Comparison of ENCODE assay signal across 8 mouse cellular contexts in genomic region chr9:70834217-70834616, GRCm38 (mm10).
DNase-seq lines count a peak whose midpoint lies in the region; ATAC-seq lines count a peak whose summit lies in the region.

No protein-coding gene starts in this region.

- no peak overlapping the region for H3K4me3 ChIP-seq in hindbrain, embryonic 16.5 days (ENCODE audit: low read length)
- no peak overlapping the region for H3K4me3 ChIP-seq in hindbrain, embryonic 12.5 days
- no peak overlapping the region for H3K4me3 ChIP-seq in liver, embryonic 11.5 days (ENCODE audit: low read depth, low read length)

- H3K27me3 ChIP-seq in hindbrain, embryonic 16.5 days (replicated peaks; ENCODE audit: control insufficient read depth, insufficient read depth, low read length) = no peaks in the 10 kb centered on the region
- H3K27me3 ChIP-seq in hindbrain, embryonic 12.5 days = no peaks in the 10 kb centered on the region
- H3K27me3 ChIP-seq in liver, embryonic 11.5 days (replicated peaks; ENCODE audit: control insufficient read depth, insufficient read depth, low read length) = no peaks in the 10 kb centered on the region

- no peaks in the 10 kb centered on the region for H3K4me1 ChIP-seq in hindbrain, embryonic 16.5 days (ENCODE audit: control insufficient read depth, insufficient read depth, low read depth, low read length)
- no peaks in the 10 kb centered on the region for H3K4me1 ChIP-seq in hindbrain, embryonic 12.5 days
- peaks cover 59% of the 10 kb centered on the region for H3K4me1 ChIP-seq in liver, embryonic 11.5 days (replicated peaks; ENCODE audit: control insufficient read depth, insufficient read depth, low read length)

- H3K36me3 ChIP-seq in hindbrain, embryonic 16.5 days (ENCODE audit: control insufficient read depth, insufficient read depth, low read length) = no peaks in the 10 kb centered on the region
- H3K36me3 ChIP-seq in hindbrain, embryonic 12.5 days = no peaks in the 10 kb centered on the region
- H3K36me3 ChIP-seq in liver, embryonic 11.5 days (ENCODE audit: control insufficient read depth, insufficient read depth, low read length) = no peaks in the 10 kb centered on the region

- WGBS in hindbrain, embryonic 16.5 days = 89% methylated on average over 3 of the region's 3 CpGs
- WGBS in hindbrain, embryonic 12.5 days = 91% methylated on average over 3 of the region's 3 CpGs
- 70% methylated on average over 3 of the region's 3 CpGs for WGBS in liver, embryonic 11.5 days

- no peak for ATAC-seq in hindbrain, embryonic 16.5 days
- ATAC-seq in hindbrain, embryonic 12.5 days (ENCODE audit: low FRiP score) = no peak
- ATAC-seq in liver, embryonic 11.5 days (replicated peaks; ENCODE audit: low FRiP score) = no peak

- H3K9me3 ChIP-seq in hindbrain, embryonic 16.5 days (ENCODE audit: control insufficient read depth, low read length) = no peaks in the 10 kb centered on the region
- H3K9me3 ChIP-seq in hindbrain, embryonic 12.5 days (replicated peaks) = no peaks in the 10 kb centered on the region
- no peaks in the 10 kb centered on the region for H3K9me3 ChIP-seq in liver, embryonic 11.5 days (ENCODE audit: control insufficient read depth, low read length)

- H3K4me2 ChIP-seq in hindbrain, embryonic 16.5 days (ENCODE audit: low read length) = no peak overlapping the region
- H3K4me2 ChIP-seq in hindbrain, embryonic 12.5 days (replicated peaks) = no peak overlapping the region
- peak overlapping the region; percentile 54 for H3K4me2 ChIP-seq in liver, embryonic 11.5 days

- 0 out of 2 replicates have a peak overlapping the region, but pooled peaks have one; percentile 18 for H3K27ac ChIP-seq in hindbrain, embryonic 16.5 days (ENCODE audit: low read depth, low read length)
- H3K27ac ChIP-seq in hindbrain, embryonic 12.5 days = no peak overlapping the region; the same call in 1 of the 2 replicates
- peak overlapping the region; percentile 100 for H3K27ac ChIP-seq in liver, embryonic 11.5 days (ENCODE audit: low read depth, low read length)

- peak; percentile 3 for DNase-seq in thymus, postnatal 25 days
- DNase-seq in thymus, postnatal 14 days = no peak
- DNase-seq in liver, embryonic 11.5 days (ENCODE audit: low spot score) = no peak
- DNase-seq in adrenal gland, adult 18-20 months (ENCODE audit: low spot score in 2 of 2) = no peak
- no peak for DNase-seq in right cerebral cortex, postnatal 14 days
- DNase-seq in ovary, postnatal 36 days (ENCODE audit: low spot score) = no peak

- no peak overlapping the region for H3K9ac ChIP-seq in hindbrain, embryonic 16.5 days (ENCODE audit: low read depth, low read length)
- H3K9ac ChIP-seq in hindbrain, embryonic 12.5 days = no peak overlapping the region
- H3K9ac ChIP-seq in liver, embryonic 11.5 days (ENCODE audit: low read depth, low read length) = peak overlapping the region; percentile 32; the same call in 1 of the 2 replicates
